Mouse (Mus musculus) thymus, postnatal 14 days (tissue): ENCODE measurements around the gene Ppa1.

Source experiments
- DNase-seq: peaks from one replicate; pipeline ENCODE4 v3.0.0; 2021

Gene Ppa1

GRCm38 (mm10) chr10:61697028-61697427 is 48.7 kb downstream of the Ppa1 start:
- DNase-seq = no peak

- no peak for DNase-seq
These were observed 56.3 kb downstream of the Ppa1 start for GRCm38 (mm10) chr10:61704663-61705062.

DNA sequence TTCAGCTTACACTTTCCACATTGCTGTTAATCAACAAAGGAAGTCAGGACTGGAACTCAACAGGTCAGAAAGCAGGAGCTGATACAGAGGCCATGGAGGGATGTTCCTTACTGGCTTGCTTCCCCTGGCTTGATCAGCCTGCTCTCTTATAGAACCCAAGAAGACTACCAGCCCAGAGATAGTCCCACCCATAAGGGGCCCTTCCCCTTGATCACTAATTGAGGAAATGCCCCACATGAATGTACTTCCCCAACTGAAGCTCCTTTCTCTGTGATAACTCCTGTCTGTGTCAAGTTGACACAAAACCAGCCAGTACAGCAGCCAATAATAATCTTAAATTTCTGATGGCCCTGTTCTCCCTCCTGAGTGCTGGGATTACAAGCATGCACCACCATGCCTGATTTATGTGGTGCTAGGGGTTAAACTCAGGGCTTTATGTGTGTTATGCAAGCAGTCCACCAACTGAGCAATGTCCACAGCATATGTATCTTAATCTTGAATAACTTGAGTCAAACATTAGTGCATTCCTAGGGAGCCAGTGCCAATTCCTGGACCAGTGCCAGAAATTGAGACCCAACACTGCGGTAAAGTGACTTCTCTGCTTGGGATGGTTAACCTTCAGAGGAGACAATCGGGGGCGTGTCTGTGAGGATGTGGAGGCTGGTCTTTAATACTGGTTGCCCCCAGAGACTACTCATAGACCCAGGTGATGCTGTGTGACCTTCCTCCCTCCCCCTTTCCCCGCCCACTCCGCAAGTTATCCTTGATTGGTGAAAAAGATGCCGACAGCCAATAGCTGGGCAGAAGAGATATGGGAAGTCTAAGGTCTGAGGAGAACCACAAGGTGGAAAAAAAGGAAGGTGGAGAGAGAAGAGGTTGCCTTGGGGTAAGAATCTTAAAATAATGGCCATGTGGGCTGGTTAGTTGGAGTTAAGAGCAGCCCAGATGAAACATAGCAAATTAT is 58.3 kb downstream of the Ppa1 start:
- DNase-seq = no peak

- DNase-seq = no peak
These were observed 65.2 kb downstream of the Ppa1 start for GRCm38 (mm10) chr10:61713601-61714000.

DNA sequence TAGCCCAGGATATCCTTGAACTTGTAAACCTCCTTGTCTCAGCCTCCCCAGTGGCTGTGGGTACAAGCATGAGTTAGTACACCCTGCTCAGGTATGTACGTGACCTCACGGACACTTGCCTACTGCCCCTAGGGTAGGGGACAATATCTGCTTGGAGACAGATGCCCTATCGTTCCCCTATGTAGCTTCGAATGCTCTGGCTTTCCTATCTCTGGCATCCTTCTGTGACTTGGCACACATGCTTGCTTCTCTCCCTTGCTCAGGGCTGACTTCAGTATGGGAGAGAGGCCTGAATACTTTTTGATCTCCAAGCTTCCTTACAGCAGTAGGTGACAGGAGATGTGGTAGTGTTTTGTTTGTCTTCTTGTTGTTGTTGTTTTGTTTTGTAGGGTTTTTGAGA is 65.8 kb downstream of the Ppa1 start:
- DNase-seq = no peak

GRCm38 (mm10) chr10:61714771-61715461 is 66.6 kb downstream of the Ppa1 start, which contains the start of gene Aifm2:
Gene Aifm2 (plus strand): TSS chr10:61715263.
- peak; percentile 27 for DNase-seq

- DNase-seq = no peak
These were observed 67.1 kb downstream of the Ppa1 start for GRCm38 (mm10) chr10:61715462-61715837.

DNA sequence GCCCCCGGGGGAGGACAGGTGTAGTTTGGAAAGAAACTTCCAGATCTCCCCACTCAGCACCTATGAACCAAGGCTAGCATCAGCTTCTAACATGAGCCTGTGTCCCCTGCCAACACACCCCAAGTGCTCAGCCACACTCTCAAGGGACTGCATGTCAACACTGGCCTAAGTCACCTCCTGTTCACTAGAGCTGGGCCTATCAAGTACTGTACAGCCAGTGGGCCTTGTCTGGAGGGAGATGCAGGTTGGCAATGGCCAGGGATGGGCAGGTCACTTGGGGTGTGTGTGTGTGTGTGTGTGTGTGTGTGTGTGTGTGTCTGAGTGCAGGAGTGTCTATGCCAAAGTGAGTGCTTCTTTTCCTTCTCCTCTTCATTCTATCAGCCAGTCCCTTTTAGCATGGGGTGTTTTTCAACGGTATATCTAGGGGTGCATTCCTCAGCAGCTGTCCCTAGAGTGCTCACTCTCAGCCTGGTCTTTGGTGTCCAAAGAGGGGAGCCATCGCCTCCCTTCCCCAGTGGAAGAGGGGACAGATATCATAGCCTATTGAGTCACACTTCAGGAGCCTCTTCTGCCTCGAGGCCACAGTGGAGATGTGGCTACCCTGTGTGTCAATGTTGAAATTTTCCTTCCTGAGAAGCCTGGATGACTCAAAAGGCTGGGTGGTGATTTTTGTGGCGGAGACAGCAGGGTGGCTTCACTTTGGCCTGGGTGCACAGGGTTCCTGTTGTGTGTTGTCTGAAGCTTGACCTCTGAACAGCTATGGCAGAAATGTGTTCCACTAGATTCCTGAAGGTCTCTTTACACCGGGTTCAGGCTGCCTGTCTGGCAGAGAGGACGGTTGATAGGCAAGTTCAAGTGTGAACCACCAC is 67.9 kb downstream of the Ppa1 start:
- no peak for DNase-seq

GRCm38 (mm10) chr10:61717406-61718296 is 69.3 kb downstream of the Ppa1 start:
- DNase-seq = no peak

DNA sequence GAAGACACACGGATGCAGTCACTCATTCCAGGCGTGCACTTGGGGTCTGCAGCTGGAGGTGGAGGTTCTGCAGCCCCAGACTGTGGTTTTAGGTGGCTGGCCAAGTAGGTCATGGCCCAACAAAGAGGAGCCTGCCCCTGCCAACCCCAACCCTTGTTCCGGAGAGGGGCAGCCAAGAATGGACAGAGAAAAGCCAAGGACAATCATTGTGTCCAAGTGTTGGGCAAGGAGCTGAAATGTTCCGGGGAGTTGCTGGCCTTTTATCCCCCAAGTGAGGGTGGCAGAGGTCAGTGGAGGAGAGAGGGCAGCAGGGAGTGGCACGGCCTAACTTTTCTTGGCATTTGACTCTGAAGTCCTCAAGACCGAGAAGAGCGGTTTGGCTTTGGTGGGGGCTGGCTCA is 72.0 kb downstream of the Ppa1 start:
- no peak for DNase-seq

DNA sequence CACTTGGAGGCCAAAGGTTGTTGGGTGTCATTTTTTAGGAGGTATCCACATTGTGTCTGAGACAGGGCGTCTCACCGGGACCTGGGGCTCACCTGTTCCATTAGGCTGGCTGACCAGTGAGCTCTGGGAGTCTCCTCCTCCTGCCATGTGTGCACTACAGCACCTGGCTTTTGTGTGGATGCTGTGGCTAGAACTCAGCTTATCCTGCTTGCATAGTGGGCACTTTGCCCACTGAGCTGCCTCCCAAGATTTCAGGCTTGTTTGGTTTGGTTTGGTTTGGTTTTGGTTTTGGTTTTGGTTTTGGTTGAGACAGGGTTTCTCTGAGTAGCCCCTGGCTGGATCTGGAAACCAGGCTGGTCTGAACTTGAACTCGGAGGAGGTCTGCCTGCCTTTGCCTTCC is 73.9 kb downstream of the Ppa1 start:
- DNase-seq = no peak

GRCm38 (mm10) chr10:61723271-61723670 is 74.9 kb downstream of the Ppa1 start:
- DNase-seq = no peak
